Mouse (Mus musculus) MEL (cell line): ENCODE results near the gene Rasgef1b.

Experiments used
- CTCF ChIP-seq, 3 experiments: IDR thresholded peaks in 2 of 3; conservative IDR thresholded peaks in 1 of 3; 2 replicates each; pipeline ENCODE4 v1.5.1; 2011 to 2012; ENCODE audit warnings: low read length in 3 of 3, low read depth in 2 of 3, mild to moderate bottlenecking in 2 of 3, improper control_type of control experiment in 1 of 3, inconsistent platforms in 1 of 3, mixed read lengths in 1 of 3, moderate library complexity in 1 of 3; ENCODE audit not compliant: control insufficient read depth in 1 of 3, insufficient read depth in 1 of 3, poor library complexity in 1 of 3, severe bottlenecking in 1 of 3
- GATA1 ChIP-seq: IDR thresholded peaks from 2 replicates; pipeline ENCODE4 v1.6.1; 2011; ENCODE audit warnings: low read depth, low read length, improper control_type of control experiment
- NRF1 ChIP-seq: IDR thresholded peaks from 2 replicates; pipeline ENCODE4 v1.6.1; 2014; ENCODE audit warnings: low read depth, mild to moderate bottlenecking, inconsistent platforms, low read length, improper control_type of control experiment, moderate library complexity; ENCODE audit not compliant: poor library complexity, insufficient read depth, severe bottlenecking
- POLR2A ChIP-seq, 2 experiments: IDR thresholded peaks; 2 replicates each; pipeline ENCODE4 v1.6.1; 2011 to 2012; ENCODE audit warnings: low read length in 2 of 2, mild to moderate bottlenecking in 2 of 2, control low read depth in 1 of 2, improper control_type of control experiment in 1 of 2, low read depth in 1 of 2, moderate library complexity in 1 of 2; ENCODE audit not compliant: control insufficient read depth in 1 of 2, insufficient read depth in 1 of 2, poor library complexity in 1 of 2

- TF ChIP-seq POLR2A (IDR thresholded peaks at IDR 0.05; ENCODE audit: control insufficient read depth in 1 of 2, insufficient read depth in 1 of 2, low read depth in 1 of 2, low read length in 2 of 2, poor library complexity in 1 of 2) (no peak), CTCF (IDR thresholded peaks at IDR 0.05 in 2 of 3, conservative IDR thresholded peaks at IDR 0.05 in 1 of 3; ENCODE audit: control insufficient read depth in 1 of 3, insufficient read depth in 1 of 3, low read depth in 2 of 3, low read length in 3 of 3, poor library complexity in 1 of 3, severe bottlenecking in 1 of 3) (no peak), GATA1 (no peak), NRF1 (no peak)
Measured at GRCm38 (mm10) chr5:99617271-99617800, 111.5 kb downstream of the Rasgef1b start.
